Mouse (Mus musculus) left cerebral cortex, adult 18-20 months (tissue): Measurements from ENCODE around the gene Tmed8. TPM values are rescaled to one million over a fixed set of nuclear protein-coding genes. Genes with fewer than 3 reads are reported as not detected.

Source experiments
- total RNA-seq, 2 experiments: library from RNA; stranded (reverse); gene quantifications; 2 replicates each; pipeline ENCODE4 v1.2.3; 2021

Gene Tmed8
- total RNA-seq, 2 experiments from 2014 or later: 29.7 to 30.7 TPM

Other genes starting within 250 kb of the Tmed8 start
- gene Zdhhc22, start 210.0 kb downstream of the Tmed8 start, total RNA-seq: 10 to 100 TPM; 53.8 to 58.4 TPM
- gene Tmem63c, start 179.1 kb downstream of the Tmed8 start, total RNA-seq: 10 to 100 TPM; 37.7 to 41.2 TPM
- 10 to 100 TPM in 1 of 2 experiments, 1 to 10 TPM in 1; 6.2 to 11.6 TPM for gene Ngb, start 97.9 kb downstream of the Tmed8 start, total RNA-seq
- gene Gstz1, start 53.3 kb downstream of the Tmed8 start, total RNA-seq: 10 to 100 TPM; 48.2 to 51.6 TPM
- gene Pomt2, start 52.5 kb downstream of the Tmed8 start, total RNA-seq: 10 to 100 TPM; 16.0 to 18.7 TPM
- gene Samd15, start 731 bp downstream of the Tmed8 start, total RNA-seq: 1 to 10 TPM; 4.9 to 5.1 TPM
- 1 to 10 TPM; 1.8 to 2.3 TPM for gene Noxred1, start 38.3 kb upstream of the Tmed8 start, total RNA-seq
- gene Vipas39, start 65.8 kb upstream of the Tmed8 start, total RNA-seq: 10 to 100 TPM; 50.9 to 54.3 TPM
- 100 to 1,000 TPM; 176 to 181 TPM for gene Ahsa1, start 66.0 kb upstream of the Tmed8 start, total RNA-seq
- under 1 TPM; 0.30 to 0.33 TPM for gene Ism2, start 99.3 kb upstream of the Tmed8 start, total RNA-seq
- 10 to 100 TPM; 31.7 to 33.3 TPM for gene Sptlc2, start 187.9 kb upstream of the Tmed8 start, total RNA-seq
- 10 to 100 TPM; 96.2 to 96.3 TPM for gene Slirp, start 243.4 kb upstream of the Tmed8 start, total RNA-seq
- gene Alkbh1, start 243.6 kb upstream of the Tmed8 start, total RNA-seq: 10 to 100 TPM; 19.2 to 20.3 TPM